Mouse (Mus musculus): ENCODE measurements around the gene Fank1.

Gene Fank1

GRCm38 (mm10) chr7:133888926-133889920 is 112.6 kb downstream of the Fank1 start:
- no peak for ATAC-seq (ENCODE audit: insufficient number of reproducible peaks, low FRiP score, low TSS enrichment)

DNA sequence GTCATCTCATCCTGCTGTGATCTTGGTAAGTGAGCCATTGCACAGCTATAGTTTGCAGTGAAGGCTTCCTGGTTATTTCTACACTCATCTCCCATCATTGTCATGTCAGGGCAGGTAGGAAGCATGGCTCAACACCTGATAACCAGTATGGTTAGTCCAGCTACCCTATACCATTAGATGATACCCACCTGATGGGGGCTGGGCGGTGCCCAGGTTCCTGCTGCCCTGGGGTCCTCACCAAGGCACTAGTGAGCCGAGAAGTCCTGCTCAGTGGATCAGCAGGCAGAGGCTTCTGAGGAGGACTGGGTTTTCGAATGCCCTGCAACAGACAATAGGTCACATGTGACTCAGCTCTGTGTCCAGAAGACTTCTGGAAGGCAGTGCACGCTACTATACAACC is 113.3 kb downstream of the Fank1 start:
- no peak for ATAC-seq (ENCODE audit: insufficient number of reproducible peaks, low FRiP score, low TSS enrichment)

- ATAC-seq (ENCODE audit: insufficient number of reproducible peaks, low FRiP score, low TSS enrichment), result no peak
Observed at GRCm38 (mm10) chr7:133891298-133891697, 114.6 kb downstream of the Fank1 start.

DNA sequence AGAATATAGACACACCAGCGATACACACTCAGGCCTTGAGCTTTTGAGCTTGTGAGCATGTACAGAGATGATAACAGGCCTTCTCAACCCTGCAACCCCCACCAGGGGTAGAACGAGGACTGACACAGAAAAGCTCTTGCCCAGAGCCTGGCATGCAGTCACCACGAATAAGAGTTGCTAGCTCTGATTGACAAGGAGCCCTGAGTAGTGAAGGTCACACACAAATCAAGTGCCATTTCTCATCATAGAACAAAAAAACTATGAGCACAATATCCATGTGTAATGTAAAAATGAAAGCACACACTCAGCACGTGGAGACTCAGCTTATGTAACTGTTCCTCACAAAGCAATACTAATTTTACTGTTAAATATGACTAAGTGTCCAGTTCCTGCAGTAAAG is 115.1 kb downstream of the Fank1 start:
- ATAC-seq (ENCODE audit: insufficient number of reproducible peaks, low FRiP score, low TSS enrichment), result no peak

- no peak for ATAC-seq (ENCODE audit: insufficient number of reproducible peaks, low FRiP score, low TSS enrichment)
Observed at GRCm38 (mm10) chr7:133899391-133899790, 122.7 kb downstream of the Fank1 start.

- ATAC-seq (ENCODE audit: insufficient number of reproducible peaks, low FRiP score, low TSS enrichment), result no peak
Observed at GRCm38 (mm10) chr7:133908966-133909365, 132.3 kb downstream of the Fank1 start.

DNA sequence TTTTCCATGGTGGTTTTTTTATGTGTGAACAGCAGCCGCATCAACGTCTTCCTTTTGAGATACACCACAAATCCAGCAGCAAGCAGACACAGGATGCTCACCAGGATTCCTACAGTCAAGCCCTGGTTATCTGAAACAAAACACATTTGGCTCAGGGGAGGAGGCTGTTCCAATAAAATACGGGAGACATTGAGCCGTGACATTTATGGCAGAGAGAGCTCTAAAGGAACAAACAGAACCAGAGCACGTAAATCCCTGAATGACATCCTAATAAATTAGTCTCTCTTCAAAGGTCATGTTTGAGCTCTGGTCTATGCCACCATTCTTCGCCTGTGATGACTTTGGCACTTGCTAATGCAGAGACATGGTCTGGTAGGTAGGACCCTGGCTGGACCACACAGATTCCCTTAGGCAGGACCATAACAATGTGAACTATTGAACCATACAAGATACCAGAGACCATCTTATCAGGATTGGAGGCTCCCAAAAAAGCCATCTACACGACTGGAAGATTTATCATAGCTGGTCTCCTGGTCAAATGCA is 133.2 kb downstream of the Fank1 start:
- no peak for ATAC-seq (ENCODE audit: insufficient number of reproducible peaks, low FRiP score, low TSS enrichment)

- no peak for ATAC-seq (ENCODE audit: insufficient number of reproducible peaks, low FRiP score, low TSS enrichment)
Observed at GRCm38 (mm10) chr7:133911881-133912280, 135.2 kb downstream of the Fank1 start.

DNA sequence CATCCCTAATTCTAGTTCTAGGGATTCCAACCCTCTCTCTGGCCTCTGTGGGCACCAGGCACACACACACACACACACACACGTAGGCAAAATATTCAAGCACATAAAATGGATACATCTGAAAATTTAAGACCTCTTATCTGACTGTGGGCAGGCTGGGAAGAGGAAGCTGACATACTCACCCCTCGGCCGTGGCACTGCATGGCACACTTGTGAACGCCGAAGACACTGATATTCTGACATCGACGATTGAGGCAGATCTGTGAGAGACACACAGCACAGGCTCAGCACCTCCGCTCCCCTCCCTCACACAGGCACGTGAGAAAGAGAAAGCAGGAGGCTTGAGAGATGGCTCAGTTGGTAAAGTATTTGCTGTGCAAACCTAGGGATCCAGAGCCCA is 139.6 kb downstream of the Fank1 start:
- ATAC-seq (ENCODE audit: insufficient number of reproducible peaks, low FRiP score, low TSS enrichment), result no peak

- ATAC-seq (ENCODE audit: insufficient number of reproducible peaks, low FRiP score, low TSS enrichment), result no peak
Observed at GRCm38 (mm10) chr7:133919306-133919705, 142.6 kb downstream of the Fank1 start.

DNA sequence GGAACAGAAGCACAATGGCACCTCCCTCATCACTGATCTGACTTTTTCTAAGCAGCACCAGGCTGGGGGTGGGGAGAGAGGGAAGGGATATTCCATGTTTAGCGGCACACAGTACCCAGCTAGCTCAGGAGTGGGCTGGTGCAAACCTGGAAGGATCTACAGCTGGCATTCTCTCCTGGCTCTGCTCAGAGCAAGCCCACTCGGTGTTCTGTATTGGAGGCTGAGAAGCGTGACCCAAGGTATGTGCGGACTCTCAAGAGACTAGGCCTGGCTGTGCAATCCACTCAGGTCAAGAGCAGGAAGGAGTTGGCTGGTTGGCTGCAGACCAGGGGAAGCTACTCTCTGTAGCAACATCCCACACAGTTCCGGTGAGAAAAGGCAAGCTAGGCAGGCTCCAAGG is 143.3 kb downstream of the Fank1 start:
- ATAC-seq (ENCODE audit: insufficient number of reproducible peaks, low FRiP score, low TSS enrichment), result no peak

DNA sequence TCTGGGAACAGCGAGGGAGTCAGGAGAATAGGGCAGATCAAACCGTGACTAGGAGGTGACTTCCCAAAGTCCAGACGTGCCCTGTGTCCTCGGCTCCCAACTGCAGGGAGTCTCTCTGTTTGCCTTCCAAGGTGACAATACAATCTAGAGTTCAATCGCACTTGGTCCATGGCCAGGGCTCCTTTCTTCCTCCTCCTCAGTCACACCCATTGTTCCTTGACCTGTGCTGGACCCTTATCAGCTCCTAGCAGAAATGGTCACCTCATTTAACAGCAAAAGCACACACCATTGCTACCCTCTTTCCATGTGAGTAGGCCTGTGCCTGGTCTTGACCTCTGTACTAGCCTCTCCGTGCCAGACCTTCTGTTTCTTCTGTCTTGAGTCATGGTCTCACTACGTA is 144.1 kb downstream of the Fank1 start:
- no peak for ATAC-seq (ENCODE audit: insufficient number of reproducible peaks, low FRiP score, low TSS enrichment)

GRCm38 (mm10) chr7:133921291-133921690 is 144.6 kb downstream of the Fank1 start:
- ATAC-seq (ENCODE audit: insufficient number of reproducible peaks, low FRiP score, low TSS enrichment), result no peak

DNA sequence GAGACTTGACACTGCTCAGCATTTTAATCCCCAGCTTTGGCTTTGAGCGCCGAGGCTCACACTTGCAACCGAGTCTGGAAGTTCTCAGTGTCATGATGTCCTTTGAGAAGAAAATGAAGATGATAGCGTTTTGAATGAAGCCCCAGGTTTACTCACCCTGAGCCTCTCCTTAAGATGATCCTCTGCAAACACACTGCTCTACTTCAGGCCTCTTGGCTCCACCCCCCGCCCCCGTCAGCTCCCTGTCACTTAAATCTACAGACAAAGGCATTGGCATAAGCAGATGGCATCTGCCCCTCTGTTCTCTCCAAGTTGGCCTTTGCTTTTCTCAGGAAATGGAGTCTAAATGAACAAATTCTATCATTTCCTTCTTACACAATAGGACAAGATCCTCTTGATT is 147.3 kb downstream of the Fank1 start:
- ATAC-seq (ENCODE audit: insufficient number of reproducible peaks, low FRiP score, low TSS enrichment), result no peak

GRCm38 (mm10) chr7:133925771-133926170 is 149.1 kb downstream of the Fank1 start:
- no peak for ATAC-seq (ENCODE audit: insufficient number of reproducible peaks, low FRiP score, low TSS enrichment)

DNA sequence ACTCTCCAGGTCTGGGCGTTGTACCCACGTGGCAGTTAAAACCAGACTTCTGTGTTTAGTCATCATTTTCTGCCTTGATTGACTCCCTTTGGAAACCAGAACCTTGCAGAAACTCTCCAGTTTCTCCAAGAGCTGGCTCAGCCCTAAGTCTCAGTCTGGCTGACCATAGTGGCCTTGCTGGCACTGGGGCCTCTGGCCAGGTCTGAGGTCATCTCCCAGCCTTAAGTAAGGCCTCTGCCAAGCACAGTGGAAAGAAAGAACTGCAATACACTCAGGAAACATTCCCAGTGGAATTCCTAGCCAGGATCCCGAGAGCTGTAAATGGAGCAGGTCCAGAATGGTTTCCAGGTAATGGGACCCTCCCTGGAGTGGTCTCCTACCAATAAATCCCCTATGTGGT is 152.3 kb downstream of the Fank1 start:
- no peak for ATAC-seq (ENCODE audit: insufficient number of reproducible peaks, low FRiP score, low TSS enrichment)

Data from cerebellum, adult (tissue).